Mouse (Mus musculus) lung, embryonic 14.5 days (tissue): Measurements from ENCODE around the gene Plin3. TPM values are rescaled to one million over a fixed set of nuclear protein-coding genes. Genes with fewer than 3 reads are reported as not detected.

Source experiments
- ATAC-seq: fragments of 200-750 bp; cut with Nextera tagmentation; 2 replicates; pipeline ENCODE4 v1.8.0; 2017; ENCODE audit warnings: mild to moderate bottlenecking, moderate TSS enrichment, moderate library complexity; ENCODE audit not compliant: insufficient read depth
- DNase-seq: peaks from one replicate; pipeline ENCODE4 v3.0.0-alpha.2; 2015
- H3K27ac ChIP-seq: fragments of 300-500 bp; sonication (generic); 2 replicates; pipeline ENCODE4 v1.5.1; 2014; ENCODE audit warnings: low read depth, mild to moderate bottlenecking, moderate library complexity
- H3K27me3 ChIP-seq: fragments of 300-500 bp; sonication (generic); 2 replicates; pipeline ENCODE4 v1.6.1; 2014; ENCODE audit warnings: low read length, control low read depth; ENCODE audit not compliant: insufficient read depth
- H3K36me3 ChIP-seq: fragments of 300-500 bp; sonication (generic); 2 replicates; pipeline ENCODE4 v1.6.1; 2014; ENCODE audit warnings: control low read depth; ENCODE audit not compliant: insufficient read depth
- H3K4me1 ChIP-seq: fragments of 300-500 bp; sonication (generic); 2 replicates; pipeline ENCODE4 v1.6.1; 2014; ENCODE audit warnings: antibody characterized with exemption, control low read depth; ENCODE audit not compliant: insufficient read depth
- H3K4me2 ChIP-seq: fragments of 300-500 bp; sonication (generic); 2 replicates; pipeline ENCODE4 v1.6.1; 2014; ENCODE audit warnings: mild to moderate bottlenecking
- H3K4me3 ChIP-seq: fragments of 300-500 bp; sonication (generic); 2 replicates; pipeline ENCODE4 v1.5.1; 2014; ENCODE audit warnings: low read depth, low read length
- H3K9ac ChIP-seq: fragments of 300-500 bp; sonication (generic); 2 replicates; pipeline ENCODE4 v1.6.1; 2014
- H3K9me3 ChIP-seq: fragments of 300-500 bp; sonication (generic); 2 replicates; pipeline ENCODE4 v1.6.1; 2016; ENCODE audit warnings: low read depth, low read length, control low read depth
- CTCF ChIP-seq: IDR thresholded peaks from 2 replicates; pipeline ENCODE4 v1.5.1; 2016; ENCODE audit warnings: antibody characterized with exemption, low read depth
- WGBS: fragments of 180-500 bp; shearing (Covaris S2); extraction: QIAGEN DNeasy Blood & Tissue Kit; methylation state at CpG from one replicate; pipeline ENCODE4 v1.1.7; 2014; 5-methylcytosine and 5-hydroxymethylcytosine counted together
- polyA plus RNA-seq: library from polyadenylated mRNA; unstranded; fragments of >200 nt; fragmentation: Nextera tagmentation; extraction: Ambion mirVana; gene quantifications from 2 replicates; pipeline ENCODE4 v1.2.1, GENCODE M21; 2014

The Plin3 gene
- polyA plus RNA-seq, 1 experiment from 2014 or later = 71.0 TPM

DNA sequence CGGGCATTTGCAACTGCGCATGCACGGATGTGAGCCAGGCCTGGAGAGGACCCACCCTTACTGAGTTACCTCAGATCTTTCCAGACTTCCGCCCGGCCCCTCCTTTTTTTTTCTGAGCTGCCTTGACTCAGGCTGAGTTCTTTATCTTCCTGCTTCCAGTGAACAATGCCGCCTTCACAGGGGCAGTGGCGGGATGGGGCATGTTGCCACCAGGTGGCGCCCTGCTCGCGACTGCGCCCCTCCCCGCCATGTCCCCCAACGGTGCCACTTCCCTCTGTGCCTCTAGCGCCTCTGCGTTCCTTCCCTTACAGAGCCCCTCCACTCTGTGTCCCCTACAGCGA, 1.5 kb downstream of the Plin3 start:
- ATAC-seq (peak; percentile 88), DNase-seq (peak; percentile 95)
- no peaks in the 10 kb centered on the region for H3K9me3 ChIP-seq
- TF ChIP-seq CTCF = peak; percentile 96
- peaks cover 9% of the 10 kb centered on the region for H3K4me1 ChIP-seq
- no peaks in the 10 kb centered on the region for H3K27me3 ChIP-seq
- 1% methylated on average over 16 of the region's 16 CpGs for WGBS
- peak overlapping the region; percentile 98 for H3K27ac ChIP-seq
- peak overlapping the region; percentile 59 for H3K9ac ChIP-seq
- peak overlapping the region; percentile 59 for H3K4me3 ChIP-seq
- H3K4me2 ChIP-seq = peak overlapping the region; percentile 63
- peaks cover 8% of the 10 kb centered on the region; the same call in 1 of the 2 replicates for H3K36me3 ChIP-seq

GRCm38 (mm10) chr17:56290388-56291170, 2.1 kb downstream of the Plin3 start:
- Histone ChIP-seq H3K4me3 (peak overlapping the region; percentile 59), H3K9me3 (no peaks in the 10 kb centered on the region), H3K9ac (peak overlapping the region; percentile 59), H3K27ac (peak overlapping the region; percentile 98), H3K36me3 (peaks cover 14% of the 10 kb centered on the region; the same call in 1 of the 2 replicates), H3K4me1 (peaks cover 9% of the 10 kb centered on the region), H3K4me2 (peak overlapping the region; percentile 63), H3K27me3 (no peaks in the 10 kb centered on the region)
- TF ChIP-seq CTCF = no peak
- ATAC-seq (peak; percentile 89), DNase-seq (peak; percentile 99)
- 4% methylated on average over 17 of the region's 17 CpGs for WGBS

DNA sequence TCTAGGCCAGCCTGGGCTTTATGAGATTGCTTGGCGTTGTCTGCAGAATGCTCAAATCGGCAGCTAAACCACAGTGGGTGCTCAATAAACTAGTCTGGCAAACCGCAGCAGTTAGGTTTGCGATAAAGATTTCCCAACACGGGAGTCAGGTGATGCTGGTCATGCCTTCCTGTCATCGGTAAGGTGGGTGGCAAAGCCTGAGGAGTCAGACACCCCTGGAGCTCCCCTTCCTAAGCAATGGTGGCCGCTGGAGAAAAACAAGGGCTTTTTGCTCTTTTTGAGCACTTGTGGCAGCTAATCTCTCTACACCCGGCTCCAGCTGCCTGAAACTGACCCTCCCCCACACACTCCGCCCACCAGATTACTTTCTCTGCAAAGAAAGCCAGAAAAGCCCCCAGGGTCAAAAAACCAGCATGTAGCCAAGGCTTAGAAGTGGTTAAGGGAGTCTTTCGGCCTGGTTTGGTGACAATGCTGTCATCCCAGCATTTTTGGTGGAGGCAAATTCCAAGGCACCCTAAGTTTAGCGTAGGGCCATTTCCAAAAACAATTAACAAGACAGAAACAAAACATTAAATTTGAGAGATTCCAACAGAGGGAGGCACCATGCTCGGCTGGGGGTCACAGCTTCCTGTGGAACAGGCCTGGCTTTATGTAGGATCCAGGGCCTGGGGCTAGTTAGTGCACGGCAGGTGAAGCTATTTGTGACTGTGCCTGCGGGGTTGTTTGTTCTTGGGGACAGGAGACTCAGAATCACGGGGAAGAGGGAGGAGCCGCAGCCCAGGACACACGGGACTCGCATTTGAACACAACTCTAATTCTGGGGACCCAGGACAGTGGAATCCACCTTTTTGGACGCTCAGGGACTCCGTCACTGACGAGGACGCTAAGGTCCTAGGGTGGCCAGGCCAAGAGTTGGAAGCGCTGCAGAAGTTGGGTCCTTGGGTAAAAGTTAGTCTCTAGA, 3.0 kb downstream of the Plin3 start:
- no peak for TF ChIP-seq CTCF
- H3K27ac ChIP-seq = peak overlapping the region; percentile 98
- H3K27me3 ChIP-seq = no peaks in the 10 kb centered on the region
- peaks cover 9% of the 10 kb centered on the region for H3K4me1 ChIP-seq
- whole genome bisulfite sequencing = 1% methylated on average over 23 of the region's 23 CpGs
- H3K36me3 ChIP-seq = peaks cover 22% of the 10 kb centered on the region; the same call in 1 of the 2 replicates
- peak overlapping the region; percentile 63 for H3K4me2 ChIP-seq
- peak overlapping the region; percentile 59 for H3K9ac ChIP-seq
- H3K9me3 ChIP-seq = no peaks in the 10 kb centered on the region
- DNase-seq (peak; percentile 85), ATAC-seq (peak; percentile 26)
- peak overlapping the region; percentile 59 for H3K4me3 ChIP-seq

- H3K27me3 ChIP-seq = no peaks in the 10 kb centered on the region
- 18% methylated on average over 3 of the region's 3 CpGs for WGBS
- peak overlapping the region; percentile 59 for H3K9ac ChIP-seq
- H3K4me1 ChIP-seq = peaks cover 9% of the 10 kb centered on the region
- TF ChIP-seq CTCF = no peak
- peak overlapping the region; percentile 63 for H3K4me2 ChIP-seq
- H3K27ac ChIP-seq = peak overlapping the region; percentile 98
- peaks cover 30% of the 10 kb centered on the region; the same call in 1 of the 2 replicates for H3K36me3 ChIP-seq
- DNase-seq = no peak
- ATAC-seq = no peak
- no peaks in the 10 kb centered on the region for H3K9me3 ChIP-seq
- peak overlapping the region; percentile 59 for H3K4me3 ChIP-seq
Measured at GRCm38 (mm10) chr17:56288866-56289265, 3.8 kb downstream of the Plin3 start.

- Histone ChIP-seq H3K27me3 (no peaks in the 10 kb centered on the region), H3K9me3 (no peaks in the 10 kb centered on the region), H3K27ac (peak overlapping the region; percentile 98), H3K4me2 (peak overlapping the region; percentile 63), H3K36me3 (peaks cover 37% of the 10 kb centered on the region), H3K4me3 (no peak overlapping the region), H3K4me1 (peaks cover 9% of the 10 kb centered on the region), H3K9ac (peak overlapping the region; percentile 29; the same call in 1 of the 2 replicates)
- WGBS = 38% methylated on average over 3 of the region's 3 CpGs
- peak; percentile 76 for DNase-seq
- no peak for TF ChIP-seq CTCF
- ATAC-seq = no peak
Measured at GRCm38 (mm10) chr17:56287830-56288229, 4.8 kb downstream of the Plin3 start.

GRCm38 (mm10) chr17:56285995-56286394, 6.7 kb downstream of the Plin3 start:
- H3K36me3 ChIP-seq = peaks cover 52% of the 10 kb centered on the region
- TF ChIP-seq CTCF = no peak
- no peak overlapping the region for H3K4me2 ChIP-seq
- H3K9ac ChIP-seq = no peak overlapping the region
- WGBS = 90% methylated on average over 11 of the region's 11 CpGs
- H3K9me3 ChIP-seq = no peaks in the 10 kb centered on the region
- no peak overlapping the region for H3K27ac ChIP-seq
- DNase-seq (no peak), ATAC-seq (no peak)
- no peak overlapping the region for H3K4me3 ChIP-seq
- no peaks in the 10 kb centered on the region for H3K27me3 ChIP-seq
- H3K4me1 ChIP-seq = peaks cover 9% of the 10 kb centered on the region
